Mouse (Mus musculus): ENCODE results near the gene Castor2.
A peak's percentile ranks its signal among the peaks of the same experiment; 100 is the strongest.

Gene Castor2

DNA sequence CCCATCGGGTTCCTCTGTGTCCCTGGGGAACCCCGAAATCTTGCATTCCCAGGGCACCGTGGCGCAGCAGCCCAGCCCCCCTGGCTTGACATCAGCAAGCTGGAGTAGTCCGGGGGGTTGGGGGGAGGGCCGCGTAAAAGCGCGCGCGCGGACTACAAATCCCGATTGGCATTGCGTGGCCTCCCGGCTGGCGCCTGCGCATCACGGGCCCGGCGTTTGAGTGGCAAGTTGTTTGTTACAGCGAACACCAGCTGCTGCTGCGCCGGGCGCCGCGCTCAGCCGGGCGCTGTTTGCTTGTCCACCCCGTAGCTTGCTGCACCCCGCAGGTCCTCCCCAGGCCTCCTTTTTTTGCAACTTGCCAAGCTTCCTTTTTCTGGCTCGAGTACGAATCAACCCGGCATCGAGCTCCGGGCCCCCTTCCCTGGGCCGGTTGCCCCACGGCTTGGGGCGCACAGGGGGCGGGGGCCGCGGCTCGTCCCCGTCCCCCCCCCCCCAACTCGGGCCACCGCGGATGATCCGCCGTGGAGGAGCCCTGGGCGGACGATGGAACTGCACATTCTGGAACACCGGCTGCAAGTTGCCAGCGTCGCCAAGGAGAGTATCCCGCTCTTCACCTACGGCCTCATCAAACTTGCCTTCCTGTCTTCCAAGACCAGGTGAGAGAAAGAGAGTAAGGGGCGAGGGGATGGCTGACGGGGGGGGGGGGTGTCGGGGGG lies at the start of gene Castor2:
Gene Castor2 (plus strand): TSS at position 216 of the 716 bp plus-strand sequence.
- peak; percentile 94 for DNase-seq (ENCODE audit: extremely low spot score, low spot score)

DNA sequence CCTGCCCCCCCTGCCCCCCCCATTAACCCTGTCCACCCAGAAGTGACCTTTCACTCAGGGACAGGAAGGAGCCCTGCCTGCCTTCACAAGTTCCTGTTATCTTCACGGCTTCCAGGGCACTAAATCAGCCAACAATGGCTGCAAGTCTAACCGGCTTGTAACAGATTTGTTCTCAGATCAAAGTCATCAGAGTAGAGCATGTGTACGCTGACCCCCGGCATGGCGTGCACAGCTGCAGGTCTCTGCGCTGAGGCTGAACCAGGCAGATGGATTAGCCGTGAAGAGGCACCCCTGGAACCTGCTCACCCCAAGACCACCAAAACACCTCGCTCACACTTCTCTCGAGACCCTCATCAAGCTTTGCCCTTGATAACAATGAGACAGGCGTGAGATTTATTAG lies 48.8 kb upstream of the Castor2 start:
- DNase-seq (ENCODE audit: extremely low spot score, low spot score) = peak; percentile 53

DNA sequence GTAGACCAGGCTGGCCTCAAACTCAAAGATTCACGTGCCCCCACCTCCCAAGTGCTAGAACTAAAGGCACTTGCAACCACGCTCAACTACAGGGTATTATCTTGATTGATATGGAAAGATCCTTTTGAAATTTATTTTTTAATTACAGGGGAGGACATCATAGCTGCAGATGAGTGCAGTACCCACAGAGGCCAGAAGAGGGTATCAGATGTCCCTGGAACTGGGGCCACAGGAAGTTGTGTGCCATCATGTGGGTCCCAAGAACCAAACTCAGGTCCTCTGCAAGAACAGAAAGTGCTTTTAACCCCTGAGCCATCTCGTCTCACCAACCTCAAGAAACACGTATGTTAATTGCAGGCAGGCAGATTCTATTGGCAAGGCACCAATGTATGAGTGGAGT lies 46.9 kb upstream of the Castor2 start:
- DNase-seq (ENCODE audit: extremely low spot score, low spot score) = no peak

- no peak for DNase-seq (ENCODE audit: extremely low spot score, low spot score)
Measured at GRCm38 (mm10) chr5:134054496-134054895, 45.0 kb upstream of the Castor2 start.

DNA sequence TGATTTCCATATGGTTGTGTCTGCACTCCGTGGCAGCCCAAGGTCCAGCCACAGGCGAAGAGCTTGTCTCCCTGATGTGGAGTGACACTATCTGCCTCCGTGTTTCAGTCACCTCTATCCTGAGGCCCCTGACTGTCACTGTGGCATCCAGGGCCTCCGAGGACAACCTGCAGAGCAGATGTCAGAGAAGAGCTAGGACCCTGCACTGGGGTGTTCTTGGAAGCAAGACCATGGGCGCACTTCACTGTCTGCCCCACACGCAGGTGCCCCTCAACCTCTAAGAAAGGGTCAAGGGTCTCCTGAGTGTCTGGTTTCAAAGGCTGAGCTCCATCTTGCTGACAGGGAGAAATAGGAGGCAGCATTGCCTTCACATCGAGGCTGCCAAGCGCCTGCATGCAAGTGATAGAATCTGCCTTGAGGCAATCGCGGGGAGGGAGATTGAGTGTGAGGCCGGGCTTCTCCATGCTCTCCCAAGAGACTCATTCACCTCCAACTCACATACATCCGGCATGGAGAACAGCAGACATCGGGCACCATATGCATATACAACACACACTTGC lies 40.6 kb upstream of the Castor2 start:
- peak; percentile 39 for DNase-seq (ENCODE audit: extremely low spot score, low spot score)

DNA sequence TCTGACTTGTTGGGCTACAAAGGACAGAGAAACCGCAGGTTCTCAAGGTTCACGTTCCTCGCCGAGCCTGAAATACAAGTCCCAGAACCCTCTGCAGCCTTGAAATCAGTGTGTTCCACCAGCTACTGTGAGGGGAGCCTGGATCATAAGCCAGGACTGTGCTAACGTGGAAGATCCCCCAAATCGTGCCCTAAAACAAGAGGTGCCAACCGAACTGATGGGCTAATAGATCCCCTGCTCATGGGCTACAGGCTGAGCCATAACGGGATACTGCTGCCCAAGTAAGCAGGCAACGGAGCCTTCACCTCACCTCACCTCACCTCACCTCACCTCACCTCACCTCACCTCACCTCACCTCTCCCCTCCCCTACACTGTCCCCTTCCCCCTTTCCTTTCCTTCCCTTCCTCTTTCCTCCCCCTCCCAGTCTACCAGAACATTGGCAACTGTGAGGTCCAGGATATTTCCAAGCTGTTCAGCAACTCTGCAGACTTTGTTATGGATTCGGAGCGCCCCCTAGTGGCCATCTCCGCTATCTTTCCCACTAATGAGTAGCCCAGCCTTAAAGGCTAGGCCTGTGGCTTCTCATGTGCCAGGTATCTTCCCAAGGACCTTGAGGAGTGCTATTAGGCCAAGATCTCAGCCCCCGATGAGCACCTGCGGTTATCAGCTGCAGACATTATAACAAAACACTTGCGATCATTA lies 36.0 kb upstream of the Castor2 start:
- peak; percentile 88 for DNase-seq (ENCODE audit: extremely low spot score, low spot score)

- DNase-seq (ENCODE audit: extremely low spot score, low spot score) = no peak
Measured at GRCm38 (mm10) chr5:134066261-134066660, 33.2 kb upstream of the Castor2 start.

GRCm38 (mm10) chr5:134067924-134068323 lies 31.6 kb upstream of the Castor2 start:
- DNase-seq (ENCODE audit: extremely low spot score, low spot score) = no peak

DNA sequence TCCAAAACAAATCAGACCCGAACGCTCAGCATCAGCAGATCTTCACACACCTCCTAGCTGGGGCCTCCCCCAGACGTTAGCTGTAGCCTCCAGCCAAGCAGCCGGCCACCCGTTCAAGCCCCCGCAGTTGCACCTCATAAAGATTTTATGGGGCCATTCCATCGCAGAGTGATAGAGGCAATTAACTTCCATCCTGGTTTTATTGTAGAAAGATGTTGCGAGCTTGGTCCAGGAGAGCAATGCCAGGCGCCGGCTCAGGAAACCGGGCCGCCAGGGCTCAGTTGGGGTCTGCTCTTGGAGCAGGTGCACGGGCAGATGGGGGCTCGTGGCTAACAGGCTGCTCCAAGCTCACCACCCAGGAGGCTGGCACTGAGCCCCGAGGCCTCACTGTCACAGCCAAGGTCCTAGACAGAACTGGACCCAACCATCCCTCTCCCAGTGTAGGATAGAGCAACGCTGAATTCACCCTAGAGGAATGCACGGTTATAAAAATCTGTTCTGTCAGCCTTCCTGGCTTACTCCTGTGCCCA lies 25.9 kb upstream of the Castor2 start:
- DNase-seq (ENCODE audit: extremely low spot score, low spot score) = no peak

DNA sequence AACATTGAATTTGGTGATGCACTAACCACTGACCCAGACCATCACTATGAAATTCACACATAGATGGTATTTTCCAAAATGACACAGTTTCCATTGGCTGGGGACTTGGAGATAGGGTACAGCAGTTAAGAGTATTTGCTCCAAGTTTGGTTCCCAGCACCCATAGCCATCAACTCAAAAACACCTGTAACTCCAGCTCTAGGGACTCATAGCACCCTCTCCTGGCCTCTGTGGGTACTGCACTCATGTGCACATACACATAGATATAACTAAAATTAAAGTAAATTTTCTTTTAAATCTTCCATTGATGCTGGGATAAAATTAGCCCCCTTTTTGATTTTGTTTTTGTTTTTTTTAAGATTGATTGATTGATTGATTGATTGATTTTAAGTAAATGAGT lies 25.1 kb upstream of the Castor2 start:
- no peak for DNase-seq (ENCODE audit: extremely low spot score, low spot score)

- no peak for DNase-seq (ENCODE audit: extremely low spot score, low spot score)
Measured at GRCm38 (mm10) chr5:134076175-134076574, 23.3 kb upstream of the Castor2 start.

GRCm38 (mm10) chr5:134080685-134081548 lies 18.6 kb upstream of the Castor2 start:
- DNase-seq (ENCODE audit: extremely low spot score, low spot score) = peak; percentile 70

GRCm38 (mm10) chr5:134085227-134085626 lies 14.3 kb upstream of the Castor2 start:
- no peak for DNase-seq (ENCODE audit: extremely low spot score, low spot score)

DNA sequence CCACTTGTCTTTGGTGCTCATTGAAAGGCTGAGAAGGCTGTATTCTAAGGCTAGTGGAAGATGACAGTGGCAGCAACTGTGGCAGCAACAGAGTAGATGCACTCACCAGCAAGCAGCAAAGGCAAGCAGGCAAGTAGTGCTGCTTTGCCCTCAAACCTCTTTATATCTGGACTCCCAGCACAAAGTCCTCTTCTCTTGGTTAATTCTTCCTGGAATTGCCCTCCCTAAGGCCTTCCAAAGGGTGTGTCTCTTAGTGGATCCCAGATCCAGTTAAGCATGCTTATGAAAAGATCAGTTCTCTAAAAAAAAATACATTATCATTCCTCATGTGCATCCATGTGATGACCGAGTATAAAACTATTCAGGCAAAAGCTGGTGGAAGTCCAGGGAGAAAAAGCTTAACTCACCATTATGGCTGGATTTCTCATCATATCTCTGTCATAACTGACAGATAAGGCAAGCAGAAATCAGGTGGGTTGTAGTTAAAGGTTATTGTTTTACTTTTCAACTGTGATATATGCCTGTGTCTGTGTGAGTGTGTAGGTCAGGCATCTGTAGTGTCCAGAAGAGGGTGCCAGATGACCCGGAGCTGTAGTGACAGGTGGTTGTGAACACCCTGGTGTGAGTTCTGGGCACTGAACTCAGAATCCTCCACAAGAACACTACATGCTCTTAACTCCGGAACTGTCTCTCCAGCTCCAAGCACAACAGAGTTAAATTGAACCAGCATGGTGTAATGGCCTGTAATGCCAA lies 13.4 kb upstream of the Castor2 start:
- DNase-seq (ENCODE audit: extremely low spot score, low spot score) = no peak

DNA sequence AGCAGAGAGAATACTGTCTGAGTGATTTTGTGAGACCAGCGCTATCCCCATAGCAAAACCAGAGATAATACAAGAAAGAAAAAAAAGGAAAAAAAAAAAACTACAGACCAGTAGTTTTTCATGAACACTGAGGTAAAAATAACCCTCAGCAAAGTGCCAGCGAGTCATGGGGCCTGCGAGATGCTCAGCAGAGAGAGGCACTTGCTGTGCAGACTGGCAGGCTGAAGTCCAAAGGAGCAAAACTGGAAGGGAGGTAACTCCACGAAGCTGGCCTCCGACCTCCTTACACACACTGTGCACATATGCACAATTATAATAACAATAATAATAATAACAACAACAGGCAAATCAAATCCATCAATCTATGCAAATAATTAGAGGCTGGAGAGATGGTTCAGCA lies 12.3 kb upstream of the Castor2 start:
- no peak for DNase-seq (ENCODE audit: extremely low spot score, low spot score)

DNA sequence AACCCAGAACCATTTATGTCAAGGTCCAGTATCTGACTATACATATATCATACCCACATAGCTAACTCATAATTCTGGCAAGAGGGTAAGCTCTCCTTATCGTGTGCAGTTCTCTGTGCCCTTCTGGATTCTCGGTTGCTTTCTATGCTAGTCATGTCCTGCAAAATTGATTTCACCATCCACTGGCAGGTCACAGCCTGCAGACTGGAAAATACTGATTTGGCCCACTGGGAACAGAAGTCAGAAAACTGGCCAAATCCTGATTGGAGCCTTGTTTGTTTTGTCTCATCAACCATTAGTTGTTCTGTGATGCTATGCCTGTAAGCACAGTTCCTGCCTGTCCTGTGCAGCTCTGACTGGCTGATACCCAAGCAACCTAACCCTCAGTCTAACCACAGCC lies 3.7 kb upstream of the Castor2 start:
- DNase-seq (ENCODE audit: extremely low spot score, low spot score) = no peak

DNA sequence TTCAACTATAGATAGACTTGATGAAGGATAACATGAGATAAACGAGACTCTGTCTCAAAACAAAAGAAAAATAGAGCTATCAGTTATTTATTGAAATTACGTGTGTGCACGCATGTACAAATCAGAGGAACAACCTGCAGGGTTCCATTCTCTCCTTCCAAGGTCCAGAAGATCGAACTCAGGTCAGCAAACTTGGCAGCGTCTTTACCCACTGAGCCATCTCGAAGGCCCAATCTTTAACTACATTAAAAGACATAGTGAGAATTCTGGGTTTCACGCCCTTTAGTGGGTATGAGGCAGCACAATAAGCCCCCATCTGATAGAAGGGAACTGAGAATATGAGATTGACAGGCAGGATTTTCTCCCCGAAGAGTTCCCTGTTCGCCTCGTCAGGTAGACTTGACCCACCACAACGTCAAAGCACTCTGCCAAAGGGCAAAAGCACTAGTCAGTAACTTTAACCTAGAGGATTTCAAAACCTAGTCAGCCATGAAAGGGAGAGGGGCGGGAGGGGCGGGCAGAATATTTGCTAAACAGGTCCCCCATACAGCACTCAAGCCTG lies 1.1 kb upstream of the Castor2 start:
- no peak for DNase-seq (ENCODE audit: extremely low spot score, low spot score)

- no peak for DNase-seq (ENCODE audit: extremely low spot score, low spot score)
Measured at GRCm38 (mm10) chr5:134098976-134099375, 535 bp upstream of the Castor2 start.

DNA sequence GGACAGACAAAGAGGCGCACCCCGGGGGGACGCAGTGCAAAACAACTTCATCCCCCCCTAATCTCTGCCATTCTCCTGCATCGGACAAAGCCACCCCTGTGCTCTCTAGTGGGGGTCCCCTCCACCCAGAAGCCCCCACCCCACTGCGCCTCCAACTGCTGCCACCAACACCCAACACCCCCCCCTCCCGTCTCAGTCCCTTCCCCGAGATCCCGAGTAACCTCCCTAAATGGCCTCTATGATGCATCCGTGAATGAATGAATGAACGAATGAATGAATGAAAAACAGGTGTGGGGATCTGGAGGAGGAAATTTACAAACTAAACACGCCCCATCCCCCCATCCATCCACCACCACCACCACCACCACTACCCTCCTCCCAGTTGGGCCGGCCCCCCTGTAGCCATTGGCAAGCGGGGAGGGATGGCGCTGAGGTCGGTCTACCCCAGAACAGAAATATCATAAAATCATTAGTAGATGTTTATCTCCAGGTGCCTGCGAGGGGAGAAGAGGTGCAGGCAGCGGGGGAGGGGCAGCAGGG lies 791 bp downstream of the Castor2 start:
- DNase-seq (ENCODE audit: extremely low spot score, low spot score) = peak; percentile 24

DNA sequence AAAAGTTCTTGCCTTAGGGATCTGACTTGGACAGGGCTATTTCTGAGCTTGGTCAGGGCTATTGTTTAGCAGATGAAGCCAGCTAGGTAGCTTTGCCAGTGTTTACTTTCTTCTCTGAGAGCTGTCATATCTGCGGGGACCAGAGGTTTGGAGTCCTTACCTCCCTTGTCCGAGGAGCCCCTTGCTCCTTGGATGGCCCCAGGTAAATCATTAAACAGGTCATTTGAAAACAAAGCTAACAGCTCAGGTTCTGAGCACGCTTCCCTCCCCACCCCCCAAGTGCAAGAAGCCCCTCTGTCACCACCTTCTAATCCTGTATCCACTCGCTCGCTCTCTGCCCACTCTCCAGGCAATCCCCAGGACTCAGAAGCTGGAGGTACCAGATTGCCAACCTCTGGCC lies 1.8 kb downstream of the Castor2 start:
- DNase-seq (ENCODE audit: extremely low spot score, low spot score) = no peak
